Mouse (Mus musculus) gastrocnemius, postnatal 36 days (tissue): Measurements from ENCODE around the gene Nmd3. TPM values are rescaled to one million over a fixed set of nuclear protein-coding genes. Genes with fewer than 3 reads are reported as not detected.

Source experiments
- DNase-seq, 2 experiments: peaks; one replicate each; pipeline ENCODE4 v3.0.0; 2022
- intact Hi-C: fragments of 180-260 bp; cut with DNase I; formaldehyde crosslinking; loops from one replicate; pipeline ENCODE4 v1.15.1; 2025
- long read RNA-seq, 2 experiments: library from polyadenylated mRNA; stranded (forward); transcript quantifications; one replicate each; pipeline ENCODE4 v2.0.0; 2021
- total RNA-seq, 2 experiments: library from RNA; stranded (reverse); gene quantifications; 2 replicates each; pipeline ENCODE4 v1.2.3; 2021

Gene Nmd3
- total RNA-seq = 10 to 100 TPM; 23.7 to 31.6 TPM
- long read RNA-seq, experiment 1, full-length matches to known transcripts = 16 of 20 reads
- long read RNA-seq, experiment 1, partial matches to known transcripts = 2 of 20 reads
- long read RNA-seq, experiment 1, other reads (novel, unspliced or antisense) = 2 of 20 reads
- long read RNA-seq, experiment 2, full-length matches to known transcripts = 19 of 25 reads
- long read RNA-seq, experiment 2, partial matches to known transcripts = 5 of 25 reads
- long read RNA-seq, experiment 2, other reads (novel, unspliced or antisense) = 1 of 25 reads

GRCm38 (mm10) chr3:69721814-69722186, at the start of gene Nmd3:
Nmd3 (plus strand) TSS chr3:69721985.
- intact Hi-C loops = no loop called here

GRCm38 (mm10) chr3:69673351-69673750, 48.4 kb upstream of the Nmd3 start:
- intact Hi-C loops = no loop called here
- DNase-seq = no peak

More at GRCm38 (mm10) chr3:69721814-69722186, at the start of gene Nmd3:
- peak; percentile 77 to 90 for DNase-seq

- intact Hi-C loops = no loop called here
- DNase-seq = no peak
These were observed 47.6 kb upstream of the Nmd3 start for GRCm38 (mm10) chr3:69674206-69674605.

DNA sequence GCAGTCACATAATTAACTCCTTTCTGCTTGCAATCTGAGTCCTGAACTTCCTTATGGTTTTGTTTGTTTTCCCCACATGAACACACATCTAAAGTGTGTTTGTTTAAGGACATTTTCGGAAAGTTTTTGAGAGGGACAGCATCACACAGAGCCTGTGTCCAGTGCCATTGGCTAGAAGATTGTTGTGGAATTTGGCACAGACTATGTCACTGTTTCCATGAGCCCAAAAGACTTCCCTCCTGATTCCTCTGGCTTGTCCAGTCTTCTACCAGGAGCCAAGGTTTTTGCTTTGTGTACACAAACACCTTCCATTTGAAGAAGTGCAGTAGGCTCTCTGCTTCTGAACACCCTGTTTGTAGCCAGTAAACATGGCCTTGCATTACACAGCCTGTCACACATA, 32.0 kb upstream of the Nmd3 start:
- no peak for DNase-seq
- intact Hi-C loops = no loop called here

GRCm38 (mm10) chr3:69690939-69691338, 30.8 kb upstream of the Nmd3 start:
- DNase-seq = no peak
- intact Hi-C loops = no loop called here

DNA sequence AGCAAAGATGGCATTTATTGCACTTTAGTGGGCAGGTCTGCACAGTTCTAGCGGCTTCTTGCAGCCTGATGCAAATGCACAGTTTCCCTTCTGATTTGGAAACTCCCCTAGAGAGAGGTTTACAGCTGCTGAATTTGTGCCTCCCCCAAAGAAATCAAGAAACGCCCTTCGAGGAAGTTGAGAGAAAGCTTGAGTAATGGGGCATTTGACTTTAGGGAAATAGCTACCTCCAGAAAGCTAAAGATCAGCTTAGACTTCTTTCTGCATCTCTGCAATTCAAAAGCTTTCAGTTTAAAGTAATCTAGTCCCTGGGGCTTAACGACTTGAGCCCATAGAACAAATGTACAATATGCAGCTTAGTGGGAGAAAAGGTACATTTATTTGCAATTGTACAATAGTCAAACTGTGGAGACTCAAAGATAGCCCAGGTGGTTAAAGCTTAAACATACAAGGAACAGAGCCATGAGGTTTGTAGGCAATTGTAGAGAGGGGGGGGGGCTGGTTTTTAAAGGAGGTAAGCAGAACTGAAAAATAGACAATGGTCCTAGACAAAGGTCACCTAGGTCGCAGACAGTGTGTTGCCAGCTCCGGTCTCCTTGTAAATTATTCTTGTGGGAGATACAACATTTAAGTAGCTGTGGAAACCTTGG, 21.8 kb upstream of the Nmd3 start:
- no peak for DNase-seq
- intact Hi-C loops = loop anchor here (5.0 kb wide), 3 partner anchors 103 to 458 kb away; partner anchors contain the start of gene B3galnt1

GRCm38 (mm10) chr3:69701905-69702304, 19.9 kb upstream of the Nmd3 start:
- intact Hi-C loops = loop anchor here (5.0 kb wide), 3 partner anchors 105 to 460 kb away; partner anchors contain the start of gene B3galnt1
- DNase-seq = no peak

DNA sequence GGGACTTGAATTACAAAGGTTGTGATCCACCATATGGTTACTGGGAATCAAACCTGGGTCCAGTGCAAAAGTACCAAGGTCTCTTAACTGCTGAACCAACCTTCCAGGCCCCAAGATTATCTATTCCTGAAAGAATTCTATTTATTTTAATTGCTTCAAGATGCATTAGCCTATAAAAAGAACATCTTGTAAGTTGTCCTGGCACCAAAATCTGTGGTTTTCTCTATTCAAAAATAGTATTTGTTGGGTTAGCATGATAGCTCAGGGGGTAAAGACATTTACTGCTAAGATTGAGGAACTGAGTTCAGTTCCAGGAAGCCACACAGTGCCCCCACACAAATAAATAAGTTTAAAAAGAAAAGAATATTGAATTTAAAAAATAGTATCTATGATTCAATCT, 19.4 kb upstream of the Nmd3 start:
- DNase-seq = no peak
- intact Hi-C loops = loop anchor here (5.0 kb wide), 3 partner anchors 105 to 460 kb away; partner anchors contain the start of gene B3galnt1

GRCm38 (mm10) chr3:69709043-69709929, 12.5 kb upstream of the Nmd3 start:
- DNase-seq = no peak
- intact Hi-C loops = no loop called here

DNA sequence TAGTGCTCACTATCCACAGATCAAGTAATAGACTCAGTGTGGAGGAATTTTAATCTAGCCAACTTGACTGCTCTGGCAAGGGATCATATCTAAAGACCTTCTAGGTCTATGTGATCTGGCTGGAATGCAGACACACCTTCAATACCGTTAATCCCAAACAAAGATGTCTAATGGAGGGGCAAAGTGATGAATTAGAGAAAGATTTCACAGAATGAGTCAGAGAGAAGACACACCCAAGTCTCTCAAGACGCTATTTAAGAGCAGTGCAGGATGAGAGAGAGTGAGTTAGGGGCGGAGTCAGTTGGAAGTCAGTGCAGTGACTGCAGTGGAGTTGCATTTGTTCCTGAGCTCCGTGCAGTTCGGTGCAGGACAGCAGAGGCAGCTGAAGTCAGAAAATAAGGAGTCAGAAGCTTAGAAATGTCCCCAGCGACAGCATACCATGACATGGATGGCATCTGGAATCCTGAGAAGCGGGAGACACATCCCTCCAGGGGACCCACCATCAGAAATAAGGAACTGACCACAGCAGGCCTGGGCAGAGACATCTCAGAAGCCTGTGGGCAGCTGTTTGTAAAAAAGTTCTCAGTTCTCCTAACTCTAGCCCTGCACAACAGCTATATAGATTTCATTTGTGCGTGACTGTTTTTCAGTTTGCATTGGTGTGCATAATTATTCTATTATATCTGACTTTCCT, 9.7 kb upstream of the Nmd3 start:
- intact Hi-C loops = no loop called here
- no peak for DNase-seq

- DNase-seq = no peak
- intact Hi-C loops = no loop called here
These were observed 4.3 kb upstream of the Nmd3 start for GRCm38 (mm10) chr3:69717476-69717875.

DNA sequence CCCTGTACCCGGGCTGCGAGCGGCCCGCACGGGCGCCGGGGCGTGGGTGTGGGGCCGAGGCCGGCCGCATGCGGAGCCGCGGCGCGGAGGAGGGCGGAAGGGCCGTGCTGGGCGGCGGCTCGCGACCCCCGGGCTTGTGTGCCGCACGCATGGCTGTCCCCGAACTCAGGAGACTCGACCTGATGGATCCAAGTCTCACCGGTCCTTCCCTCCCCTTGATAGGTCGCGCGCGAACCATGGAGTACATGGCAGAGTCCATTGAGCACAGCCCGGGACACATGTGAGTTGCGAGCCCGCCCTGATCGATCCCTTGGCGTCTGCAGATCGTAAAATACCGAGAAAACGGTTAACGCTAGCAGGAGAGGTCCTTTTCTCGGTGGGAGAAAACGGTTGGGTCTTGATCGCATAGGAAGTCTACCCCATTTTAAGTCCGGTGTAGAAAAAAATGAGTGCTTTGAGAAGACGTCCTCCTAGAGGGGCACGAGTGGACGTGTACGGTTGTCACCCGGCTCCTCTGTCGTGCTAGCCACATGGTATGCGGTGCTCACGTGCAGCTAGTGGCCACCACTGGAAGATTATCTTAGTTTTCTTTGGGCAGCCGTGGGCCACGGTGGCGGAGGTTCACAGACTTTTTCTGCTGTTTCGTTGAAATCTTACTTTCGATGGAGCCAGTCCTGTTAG, 542 bp downstream of the Nmd3 start:
- peak in 1 of 2 experiments; percentile 13 for DNase-seq
- intact Hi-C loops = no loop called here

DNA sequence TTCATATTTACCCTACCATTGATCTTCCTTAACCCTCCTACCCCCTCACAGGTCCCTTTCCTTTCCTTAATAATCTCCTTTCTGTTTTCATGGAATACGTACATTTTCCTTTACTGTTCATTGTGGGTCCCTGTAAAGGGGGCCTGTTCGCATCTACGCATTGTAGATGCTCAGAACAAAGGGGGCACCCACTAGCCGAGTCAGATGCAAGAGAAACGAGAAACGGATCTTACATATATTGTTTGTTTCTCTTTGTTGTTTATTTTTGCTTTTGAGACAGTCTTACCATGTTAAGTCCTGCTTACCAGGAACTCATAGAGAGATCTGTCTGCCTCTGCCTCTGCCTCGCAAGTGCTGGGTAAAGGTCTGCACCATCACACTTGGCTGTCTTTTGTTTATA, 1.4 kb downstream of the Nmd3 start:
- intact Hi-C loops = no loop called here
- DNase-seq = no peak

GRCm38 (mm10) chr3:69730930-69731329, 9.1 kb downstream of the Nmd3 start:
- intact Hi-C loops = no loop called here
- DNase-seq = no peak

- DNase-seq = no peak
- intact Hi-C loops = no loop called here
These were observed 12.2 kb downstream of the Nmd3 start for GRCm38 (mm10) chr3:69733939-69734338.

- no peak for DNase-seq
- intact Hi-C loops = no loop called here
These were observed 33.4 kb downstream of the Nmd3 start for GRCm38 (mm10) chr3:69755192-69755591.

DNA sequence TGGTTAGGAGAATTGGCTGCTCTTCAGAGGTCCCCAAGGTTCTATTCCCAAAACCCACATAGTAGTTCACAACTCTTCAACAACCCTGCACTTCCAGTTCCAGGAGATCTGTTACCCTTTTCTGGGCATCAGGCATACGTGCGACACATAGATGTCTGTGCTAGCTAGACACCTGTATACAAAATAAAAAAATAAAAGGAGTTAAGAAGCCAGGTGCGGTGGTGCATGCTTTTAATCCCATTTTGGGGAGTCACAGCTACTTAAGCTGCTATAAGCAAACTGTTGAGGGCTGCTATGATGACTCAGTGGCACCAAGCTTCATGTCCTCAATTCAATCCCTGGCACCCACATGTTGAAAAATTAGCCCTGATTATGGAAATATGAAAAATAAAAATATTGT, 34.2 kb downstream of the Nmd3 start:
- no peak for DNase-seq
- intact Hi-C loops = no loop called here

- DNase-seq = peak in 1 of 2 experiments; percentile 37
- intact Hi-C loops = no loop called here
These were observed 34.7 kb downstream of the Nmd3 start for GRCm38 (mm10) chr3:69756499-69756898.

GRCm38 (mm10) chr3:69757456-69757855, 35.7 kb downstream of the Nmd3 start:
- DNase-seq = no peak
- intact Hi-C loops = no loop called here

GRCm38 (mm10) chr3:69760081-69760480, 38.3 kb downstream of the Nmd3 start:
- DNase-seq = no peak
- intact Hi-C loops = no loop called here
